In the genomic region with DNA sequence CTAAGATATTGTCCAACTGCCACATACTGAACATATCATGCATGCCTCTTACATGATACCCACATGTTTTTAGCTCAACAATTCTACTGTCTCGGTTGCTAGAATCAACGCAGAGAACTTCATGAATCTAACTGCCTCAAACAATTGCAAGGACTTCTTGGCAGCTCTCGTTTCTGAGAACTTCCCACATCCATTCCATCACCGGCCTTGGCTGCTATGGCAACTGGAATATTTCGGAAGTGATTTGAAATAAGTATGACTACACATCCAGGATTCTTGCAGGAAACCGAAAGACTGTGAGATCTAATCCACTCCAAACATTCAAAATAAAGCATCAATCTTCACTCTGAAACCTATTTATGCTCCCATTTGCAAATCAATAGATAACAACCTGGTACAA, we compare ENCODE assay signal across 19 mouse cellular contexts. TPM values are rescaled to one million over a fixed set of nuclear protein-coding genes. Genes with fewer than 3 reads are reported as not detected.
DNase-seq lines count a peak whose midpoint lies in the region; ATAC-seq and TF ChIP-seq lines count a peak whose summit lies in the region.
"Had no signal": no experiment of that assay in that cellular context is flagged by ENCODE, and none has a peak within 500 bp of the region (broad histone marks: within the 10 kb centered on the region; RNA-seq: fewer than 3 reads in every experiment).

No protein-coding gene starts in this region.

- H3K4me3 ChIP-seq in cortical plate, adult 2 months (ENCODE audit: insufficient read depth, low read length): no peak overlapping the region
- H3K4me3 ChIP-seq in kidney, adult 2 months (ENCODE audit: insufficient read depth, low read depth, low read length): no peak overlapping the region
- H3K4me3 ChIP-seq: embryonic facial prominence, embryonic 15.5 days; midbrain, embryonic 12.5 days had no signal

- peak overlapping the region; percentile 71; the same call in 1 of the 2 replicates for H3K27ac ChIP-seq in cortical plate, adult 2 months (ENCODE audit: insufficient read depth, low read length)
- H3K27ac ChIP-seq in kidney, adult 2 months (ENCODE audit: insufficient read depth, low read depth, low read length): no peak overlapping the region
- H3K27ac ChIP-seq: embryonic facial prominence, embryonic 15.5 days; hindbrain, postnatal 0 days; macrophage; midbrain, embryonic 12.5 days had no signal

- DNase-seq in frontal cortex, postnatal 25 days (ENCODE audit: low spot score in 2 of 2): no peak
- DNase-seq in NIH3T3 (ENCODE audit: low read depth): peak; percentile 34
- DNase-seq in left cerebral cortex, adult 9 months (ENCODE audit: low spot score in 2 of 2): peak; percentile 59 to 68
- DNase-seq in testis, postnatal 10 days (ENCODE audit: low spot score): no peak
- DNase-seq in urinary bladder, postnatal 10 days (ENCODE audit: low spot score): no peak
- DNase-seq in kidney, adult 2 months: no peak
- DNase-seq: cerebellum, adult 8-10 months; heart, adult 18-20 months; heart, postnatal 4 days; kidney, adult 18-20 months; kidney, postnatal 14 days; lung, adult 2 months; thymus, postnatal 25 days had no signal

- no peaks in the 10 kb centered on the region for H3K27me3 ChIP-seq in kidney, adult 2 months (replicated peaks; ENCODE audit: control insufficient read depth, insufficient read depth, low read length)
- H3K27me3 ChIP-seq: embryonic facial prominence, embryonic 15.5 days; midbrain, embryonic 12.5 days had no signal

- WGBS in kidney, adult 2 months: 85% methylated on average over 6 of the region's 6 CpGs

- no peaks in the 10 kb centered on the region for H3K36me3 ChIP-seq in kidney, adult 2 months (ENCODE audit: control insufficient read depth, insufficient read depth, low read length)
- H3K36me3 ChIP-seq: embryonic facial prominence, embryonic 15.5 days; midbrain, embryonic 12.5 days had no signal

- no peak for TF ChIP-seq CTCF in cortical plate, adult 2 months (IDR thresholded peaks at IDR 0.05; ENCODE audit: extremely low read depth, insufficient read depth, low read length)
- no peak for TF ChIP-seq CTCF in kidney, adult 2 months (conservative IDR thresholded peaks at IDR 0.05; ENCODE audit: insufficient read depth, insufficient read length, low read depth, low read length)

- no peak for TF ChIP-seq POLR2A in cortical plate, adult 2 months (IDR thresholded peaks at IDR 0.05; ENCODE audit: extremely low read depth, insufficient read depth, low read length)
- no peak for TF ChIP-seq POLR2A in kidney, adult 2 months (IDR thresholded peaks at IDR 0.05; ENCODE audit: low read depth, low read length)

- peak; percentile 82 for ATAC-seq in frontal cortex, adult (ENCODE audit: low TSS enrichment)
- ATAC-seq: hindbrain, postnatal 0 days had no signal

- H3K4me1 ChIP-seq in cortical plate, adult 2 months (ENCODE audit: control insufficient read depth, insufficient read depth, low read length): peaks cover 12% of the 10 kb centered on the region
- H3K4me1 ChIP-seq in kidney, adult 2 months (ENCODE audit: control insufficient read depth, insufficient read depth, low read length): no peaks in the 10 kb centered on the region
- H3K4me1 ChIP-seq: embryonic facial prominence, embryonic 15.5 days had no signal

RNA-seq across cellular contexts. Expression of gene Rgs7, which starts 50.3 kb away (rescaled TPM):
- 90.9 and 97.6 TPM in 2 replicates for polyA plus RNA-seq in cortical plate, adult 2 months (2012; rRNA removed)
- polyA plus RNA-seq in kidney, adult 2 months (2012; rRNA removed): 0.73 and 1.2 TPM in 2 replicates
- polyA plus RNA-seq: macrophage had no signal

Comparison
In these comparisons a context has a peak if more than half of its experiments do, and no peak if none do; other contexts are left out.
1. DNase-seq: peak in NIH3T3 (single experiment) and left cerebral cortex, adult 9 months (2 of 2); none in frontal cortex, postnatal 25 days (0 of 2), testis, postnatal 10 days (single experiment), urinary bladder, postnatal 10 days (single experiment) and kidney, adult 2 months (single experiment).
2. RNA of gene Rgs7, which starts 50.3 kb away (polyA plus RNA-seq): 90.9 to 97.6 TPM in cortical plate, adult 2 months; 0.73 to 1.2 TPM in kidney, adult 2 months; every median in the first group is over 10 times any median in the second.